Mouse (Mus musculus) intestine, embryonic 15.5 days (tissue): ENCODE results near the gene Mybpc2. TPM values are rescaled to one million over a fixed set of nuclear protein-coding genes. Genes with fewer than 3 reads are reported as not detected.

ENCODE experiments used
- ATAC-seq: fragments of 200-750 bp; cut with Nextera tagmentation; 2 replicates; pipeline ENCODE4 v1.8.0; 2017; ENCODE audit warnings: moderate TSS enrichment, moderate library complexity
- H3K27ac ChIP-seq: fragments of 300-500 bp; sonication (generic); 2 replicates; pipeline ENCODE4 v1.5.1; 2015; ENCODE audit warnings: mild to moderate bottlenecking, inconsistent platforms
- H3K27me3 ChIP-seq: fragments of 300-500 bp; sonication (generic); replicated peaks from 2 replicates; pipeline ENCODE4 v1.6.1; 2015; ENCODE audit warnings: inconsistent platforms
- H3K36me3 ChIP-seq: fragments of 300-500 bp; sonication (generic); 2 replicates; pipeline ENCODE4 v1.6.1; 2015; ENCODE audit warnings: inconsistent platforms
- H3K4me1 ChIP-seq: fragments of 300-500 bp; sonication (generic); replicated peaks from 2 replicates; pipeline ENCODE4 v1.6.1; 2015; ENCODE audit warnings: inconsistent platforms
- H3K4me2 ChIP-seq: fragments of 300-500 bp; sonication (generic); replicated peaks from 2 replicates; pipeline ENCODE4 v1.6.1; 2015; ENCODE audit warnings: mild to moderate bottlenecking, inconsistent platforms
- H3K4me3 ChIP-seq: fragments of 300-500 bp; sonication (generic); replicated peaks from 2 replicates; pipeline ENCODE4 v1.5.1; 2015; ENCODE audit warnings: inconsistent platforms
- H3K9ac ChIP-seq: fragments of 300-500 bp; sonication (generic); 2 replicates; pipeline ENCODE4 v1.6.1; 2015; ENCODE audit warnings: inconsistent platforms
- H3K9me3 ChIP-seq: fragments of 300-500 bp; sonication (generic); 2 replicates; pipeline ENCODE4 v1.6.1; 2016; ENCODE audit warnings: inconsistent platforms
- WGBS: fragments of 180-500 bp; shearing (Covaris S2); methylation state at CpG from one replicate; pipeline ENCODE4 v1.1.7; 2015; 5-methylcytosine and 5-hydroxymethylcytosine counted together
- polyA plus RNA-seq: library from polyadenylated mRNA; unstranded; fragments of >200 nt; fragmentation: Nextera tagmentation; extraction: Ambion mirVana; gene quantifications from 2 replicates; pipeline ENCODE4 v1.2.1, GENCODE M21; 2015

Mybpc2 gene
- polyA plus RNA-seq, 1 experiment from 2014 or later, result 0.36 TPM

GRCm38 (mm10) chr7:44538756-44539624 lies 14.5 kb upstream of the Mybpc2 start:
- H3K4me2 ChIP-seq, result no peak overlapping the region
- H3K4me3 ChIP-seq, result no peak overlapping the region
- H3K36me3 ChIP-seq, result peaks cover 58% of the 10 kb centered on the region
- WGBS, result 90% methylated on average over 41 of the region's 41 CpGs
- no peaks in the 10 kb centered on the region for H3K4me1 ChIP-seq
- H3K27me3 ChIP-seq, result no peaks in the 10 kb centered on the region
- H3K9ac ChIP-seq, result no peak overlapping the region
- no peak for ATAC-seq
- no peaks in the 10 kb centered on the region for H3K9me3 ChIP-seq
- no peak overlapping the region for H3K27ac ChIP-seq

GRCm38 (mm10) chr7:44537496-44537895 lies 13.0 kb upstream of the Mybpc2 start:
- H3K27ac ChIP-seq, result no peak overlapping the region
- 95% methylated on average over 13 of the region's 13 CpGs for WGBS
- H3K4me3 ChIP-seq, result no peak overlapping the region
- no peaks in the 10 kb centered on the region for H3K27me3 ChIP-seq
- H3K9ac ChIP-seq, result no peak overlapping the region
- H3K4me1 ChIP-seq, result no peaks in the 10 kb centered on the region
- H3K36me3 ChIP-seq, result peaks cover 63% of the 10 kb centered on the region
- H3K9me3 ChIP-seq, result no peaks in the 10 kb centered on the region
- no peak for ATAC-seq
- no peak overlapping the region for H3K4me2 ChIP-seq

GRCm38 (mm10) chr7:44537009-44537408 lies 12.6 kb upstream of the Mybpc2 start:
- Histone ChIP-seq H3K4me2 (no peak overlapping the region), H3K4me1 (no peaks in the 10 kb centered on the region), H3K27ac (no peak overlapping the region), H3K36me3 (peaks cover 60% of the 10 kb centered on the region), H3K9ac (no peak overlapping the region), H3K27me3 (no peaks in the 10 kb centered on the region), H3K4me3 (no peak overlapping the region), H3K9me3 (no peaks in the 10 kb centered on the region)
- ATAC-seq, result no peak
- 75% methylated on average over 7 of the region's 7 CpGs for WGBS

- Histone ChIP-seq H3K4me2 (no peak overlapping the region), H3K27me3 (no peaks in the 10 kb centered on the region), H3K36me3 (peaks cover 57% of the 10 kb centered on the region), H3K4me1 (no peaks in the 10 kb centered on the region), H3K9ac (no peak overlapping the region), H3K27ac (no peak overlapping the region), H3K9me3 (no peaks in the 10 kb centered on the region), H3K4me3 (no peak overlapping the region)
- no peak for ATAC-seq
- WGBS, result 85% methylated on average over 6 of the region's 6 CpGs
Measured at GRCm38 (mm10) chr7:44536590-44536968, 12.1 kb upstream of the Mybpc2 start.

- H3K27ac ChIP-seq, result no peak overlapping the region
- no peak overlapping the region for H3K9ac ChIP-seq
- ATAC-seq, result no peak
- H3K4me2 ChIP-seq, result no peak overlapping the region
- H3K9me3 ChIP-seq, result no peaks in the 10 kb centered on the region
- no peaks in the 10 kb centered on the region for H3K4me1 ChIP-seq
- 92% methylated on average over 27 of the region's 27 CpGs for WGBS
- no peak overlapping the region for H3K4me3 ChIP-seq
- peaks cover 54% of the 10 kb centered on the region for H3K36me3 ChIP-seq
- H3K27me3 ChIP-seq, result no peaks in the 10 kb centered on the region
Measured at GRCm38 (mm10) chr7:44535657-44536589, 11.5 kb upstream of the Mybpc2 start.

- H3K27ac ChIP-seq, result no peak overlapping the region
- WGBS, result 86% methylated on average over 19 of the region's 19 CpGs
- no peak for ATAC-seq
- H3K4me1 ChIP-seq, result no peaks in the 10 kb centered on the region
- no peak overlapping the region for H3K4me2 ChIP-seq
- H3K4me3 ChIP-seq, result no peak overlapping the region
- peaks cover 44% of the 10 kb centered on the region for H3K36me3 ChIP-seq
- no peaks in the 10 kb centered on the region for H3K9me3 ChIP-seq
- H3K9ac ChIP-seq, result no peak overlapping the region
- no peaks in the 10 kb centered on the region for H3K27me3 ChIP-seq
Measured at GRCm38 (mm10) chr7:44534656-44535441, 10.4 kb upstream of the Mybpc2 start.

- Histone ChIP-seq H3K4me3 (no peak overlapping the region), H3K27ac (no peak overlapping the region), H3K27me3 (no peaks in the 10 kb centered on the region; the same call in 1 of the 2 replicates), H3K4me2 (no peak overlapping the region), H3K4me1 (no peaks in the 10 kb centered on the region), H3K36me3 (peaks cover 42% of the 10 kb centered on the region), H3K9ac (no peak overlapping the region), H3K9me3 (no peaks in the 10 kb centered on the region)
- 88% methylated on average over 13 of the region's 13 CpGs for WGBS
- no peak for ATAC-seq
Measured at GRCm38 (mm10) chr7:44534242-44534641, 9.8 kb upstream of the Mybpc2 start.

GRCm38 (mm10) chr7:44533746-44534045 lies 9.2 kb upstream of the Mybpc2 start:
- no peak overlapping the region for H3K4me3 ChIP-seq
- no peak overlapping the region for H3K27ac ChIP-seq
- 76% methylated on average over 12 of the region's 12 CpGs for WGBS
- no peak for ATAC-seq
- H3K9ac ChIP-seq, result no peak overlapping the region
- peaks cover 40% of the 10 kb centered on the region for H3K36me3 ChIP-seq
- no peaks in the 10 kb centered on the region; the same call in 1 of the 2 replicates for H3K27me3 ChIP-seq
- no peaks in the 10 kb centered on the region for H3K9me3 ChIP-seq
- H3K4me2 ChIP-seq, result no peak overlapping the region
- no peaks in the 10 kb centered on the region for H3K4me1 ChIP-seq

GRCm38 (mm10) chr7:44532918-44533745 lies 8.7 kb upstream of the Mybpc2 start:
- Histone ChIP-seq H3K9me3 (no peaks in the 10 kb centered on the region), H3K9ac (no peak overlapping the region), H3K36me3 (peaks cover 36% of the 10 kb centered on the region), H3K27me3 (no peaks in the 10 kb centered on the region; the same call in 1 of the 2 replicates), H3K4me1 (no peaks in the 10 kb centered on the region; the same call in 1 of the 2 replicates), H3K27ac (no peak overlapping the region), H3K4me2 (no peak overlapping the region), H3K4me3 (no peak overlapping the region)
- 72% methylated on average over 29 of the region's 29 CpGs for WGBS
- peak; percentile 44 for ATAC-seq

GRCm38 (mm10) chr7:44531946-44532732 lies 7.7 kb upstream of the Mybpc2 start, which contains the start of gene Spib:
Gene Spib, minus strand, starts transcription at chr7:44532071.
- peaks cover 4% of the 10 kb centered on the region; the same call in 1 of the 2 replicates for H3K4me1 ChIP-seq
- H3K9ac ChIP-seq, result no peak within 1 kb of the TSS
- no peaks in the 10 kb centered on the region; the same call in 1 of the 2 replicates for H3K27me3 ChIP-seq
- no peak for ATAC-seq
- no peak within 1 kb of the TSS for H3K4me2 ChIP-seq
- no peak within 1 kb of the TSS for H3K4me3 ChIP-seq
- peaks cover 27% of the 10 kb centered on the region for H3K36me3 ChIP-seq
- H3K27ac ChIP-seq, result no peak within 1 kb of the TSS
- WGBS, result 79% methylated on average over 4 of the region's 4 CpGs
- H3K9me3 ChIP-seq, result no peaks in the 10 kb centered on the region

GRCm38 (mm10) chr7:44531207-44531606 lies 6.8 kb upstream of the Mybpc2 start:
- no peak overlapping the region for H3K4me2 ChIP-seq
- H3K9me3 ChIP-seq, result no peaks in the 10 kb centered on the region
- no peak for ATAC-seq
- no peak overlapping the region for H3K4me3 ChIP-seq
- H3K9ac ChIP-seq, result no peak overlapping the region
- no peak overlapping the region for H3K27ac ChIP-seq
- H3K27me3 ChIP-seq, result peaks cover 6% of the 10 kb centered on the region; the same call in 1 of the 2 replicates
- 41% methylated on average over 5 of the region's 5 CpGs for WGBS
- peaks cover 24% of the 10 kb centered on the region for H3K36me3 ChIP-seq
- H3K4me1 ChIP-seq, result peaks cover 4% of the 10 kb centered on the region; the same call in 1 of the 2 replicates
